In genomic region chr6:14585827-14586226, GRCm38 (mm10) we compare ENCODE assay signal across 9 mouse cellular contexts.
DNase-seq lines count a peak whose midpoint lies in the region; ATAC-seq and TF ChIP-seq lines count a peak whose summit lies in the region.
"Had no signal": no experiment of that assay in that cellular context is flagged by ENCODE, and none has a peak within 500 bp of the region (broad histone marks: within the 10 kb centered on the region; RNA-seq: fewer than 3 reads in every experiment).

No protein-coding gene starts in this region.

- H3K4me3 ChIP-seq in kidney, postnatal 0 days (replicated peaks; ENCODE audit: low read depth, low read length): no peak overlapping the region
- H3K4me3 ChIP-seq in midbrain, embryonic 15.5 days: no peak overlapping the region
- H3K4me3 ChIP-seq: erythroblast, embryonic 14.5 days had no signal

- no peaks in the 10 kb centered on the region for H3K36me3 ChIP-seq in kidney, postnatal 0 days (ENCODE audit: insufficient read depth, low read length)
- H3K36me3 ChIP-seq in midbrain, embryonic 15.5 days (replicated peaks): no peaks in the 10 kb centered on the region

- H3K4me2 ChIP-seq in kidney, postnatal 0 days (ENCODE audit: low read length): no peak overlapping the region
- H3K4me2 ChIP-seq in midbrain, embryonic 15.5 days: no peak overlapping the region

- DNase-seq in kidney, postnatal 0 days (ENCODE audit: low spot score): peak; percentile 76
- no peak for DNase-seq in kidney, postnatal 25 days
- peak; percentile 20 for DNase-seq in Muller cell, postnatal 12 days (ENCODE audit: inconsistent ontology term)
- peak; percentile 61 for DNase-seq in embryo, embryonic 10.5 days (ENCODE audit: low spot score)
- DNase-seq in right cerebral cortex, postnatal 25 days: no peak
- DNase-seq in gastrocnemius, postnatal 10 days: no peak

- TF ChIP-seq CTCF in kidney, postnatal 0 days (IDR thresholded peaks at IDR 0.05; ENCODE audit: low read depth): peak; percentile 72

- H3K4me1 ChIP-seq in kidney, postnatal 0 days (replicated peaks; ENCODE audit: insufficient read depth, low read length): no peaks in the 10 kb centered on the region
- no peaks in the 10 kb centered on the region for H3K4me1 ChIP-seq in midbrain, embryonic 15.5 days

- H3K27me3 ChIP-seq in kidney, postnatal 0 days (ENCODE audit: insufficient read depth, low read length): no peaks in the 10 kb centered on the region
- H3K27me3 ChIP-seq in midbrain, embryonic 15.5 days (replicated peaks): no peaks in the 10 kb centered on the region

- H3K9me3 ChIP-seq in kidney, postnatal 0 days (replicated peaks; ENCODE audit: low read length): no peaks in the 10 kb centered on the region
- H3K9me3 ChIP-seq in midbrain, embryonic 15.5 days: no peaks in the 10 kb centered on the region

- no peak overlapping the region for H3K9ac ChIP-seq in kidney, postnatal 0 days (ENCODE audit: low read depth, low read length)
- no peak overlapping the region for H3K9ac ChIP-seq in midbrain, embryonic 15.5 days

- no peak overlapping the region for H3K27ac ChIP-seq in kidney, postnatal 0 days
- H3K27ac ChIP-seq in midbrain, embryonic 15.5 days: no peak overlapping the region
- H3K27ac ChIP-seq: macrophage had no signal

- no peak for ATAC-seq in kidney, postnatal 0 days (replicated peaks; ENCODE audit: low FRiP score, low read depth)
- ATAC-seq in midbrain, embryonic 15.5 days (replicated peaks): peak; percentile 88

- 27% methylated on average over 1 of the region's 1 CpGs for WGBS in kidney, postnatal 0 days
- WGBS in midbrain, embryonic 15.5 days: 31% methylated on average over 1 of the region's 1 CpGs

Comparison
In these comparisons a context has a peak if more than half of its experiments do, and no peak if none do; other contexts are left out.
1. DNase-seq: peak in kidney, postnatal 0 days (single experiment), Muller cell, postnatal 12 days (single experiment) and embryo, embryonic 10.5 days (single experiment); none in kidney, postnatal 25 days (0 of 2), right cerebral cortex, postnatal 25 days (single experiment) and gastrocnemius, postnatal 10 days (single experiment).